Mouse (Mus musculus) brain, embryonic 14.5 days (tissue): ENCODE measurements around the gene Reps2.

Experiments used
- CTCF ChIP-seq: fragments of 200-500 bp; IDR thresholded peaks from 2 replicates; pipeline ENCODE4 v1.5.1; 2012; ENCODE audit warnings: inconsistent platforms, mild to moderate bottlenecking, moderate library complexity, borderline replicate concordance; ENCODE audit not compliant: insufficient read depth, insufficient read length; ENCODE audit errors: extremely low read depth
- POLR2A ChIP-seq: fragments of 200-500 bp; IDR thresholded peaks from 2 replicates; pipeline ENCODE4 v1.6.1; 2012; ENCODE audit warnings: mild to moderate bottlenecking, inconsistent platforms, borderline replicate concordance; ENCODE audit not compliant: poor library complexity, insufficient read depth, insufficient read length, severe bottlenecking; ENCODE audit errors: extremely low read depth

DNA sequence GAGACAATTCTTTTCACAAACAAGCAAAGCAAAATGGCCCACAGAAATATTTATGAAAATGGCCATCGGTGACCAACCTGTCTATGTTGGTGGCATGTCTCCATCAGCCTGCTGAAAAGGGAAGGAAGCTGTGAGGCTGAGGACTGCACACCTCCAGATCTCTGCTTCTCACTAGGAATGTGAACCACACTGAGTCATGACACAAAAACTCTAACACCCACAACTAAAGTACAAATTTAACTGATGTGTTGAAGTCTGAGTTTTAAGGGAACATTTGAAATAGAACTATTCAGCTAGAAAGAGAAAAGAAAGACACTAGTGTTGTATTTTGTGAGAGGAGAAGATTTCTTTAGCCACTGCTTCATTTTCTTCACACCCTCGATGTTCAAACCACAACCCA is 230.3 kb downstream of the Reps2 start:
- TF ChIP-seq CTCF (no peak), POLR2A (no peak)
